Mouse (Mus musculus): Measurements from ENCODE around the gene BC030870.

DNA sequence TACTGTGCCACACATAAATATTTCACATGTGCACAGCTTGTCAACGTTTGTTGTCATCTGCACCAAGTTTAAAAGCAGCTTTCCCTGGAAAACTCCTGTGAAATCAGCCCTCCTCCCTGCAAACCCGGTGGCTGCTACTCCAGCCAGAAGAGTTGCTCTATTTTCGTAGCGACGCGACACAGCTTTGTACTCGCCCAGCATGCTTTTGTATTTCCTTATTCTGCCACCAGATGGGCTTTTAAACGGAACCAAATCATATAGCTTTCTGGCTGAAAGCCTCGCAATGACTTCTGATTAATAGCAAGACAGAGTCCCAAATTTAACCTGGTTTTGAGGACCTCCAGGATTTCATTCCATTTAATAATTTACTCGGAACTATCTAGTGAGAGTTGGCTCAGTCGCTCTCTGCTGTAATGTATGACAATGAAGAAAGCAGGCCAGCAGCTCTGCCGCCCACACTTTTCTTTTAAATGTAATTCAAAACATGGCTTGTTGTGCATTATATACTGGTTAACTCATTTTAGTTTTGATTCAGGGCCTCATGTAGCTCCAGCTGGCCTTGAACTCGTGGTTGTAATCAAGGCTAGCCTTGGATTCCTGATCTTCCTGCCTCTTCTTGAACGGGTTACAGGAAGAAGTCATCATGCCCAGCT lies 29.9 kb upstream of the BC030870 start:
- 0 out of 2 replicates have a peak, but pooled peaks have one; percentile 4 for TF ChIP-seq CTCF (IDR thresholded peaks at IDR 0.05; ENCODE audit: extremely low read depth, insufficient read depth, low read length)
- TF ChIP-seq POLR2A (IDR thresholded peaks at IDR 0.05; ENCODE audit: extremely low read depth, insufficient read depth, low read length), result no peak

All from cortical plate, adult 2 months (tissue).